Mouse (Mus musculus): ENCODE measurements at regions not wholly inside any gene's neighbourhood (a gene's known extent, or its start where the extent isn't known, plus 50 kb on each side); places are given as distances from the start of the nearest gene placed in this dataset. TPM values are rescaled to one million over a fixed set of nuclear protein-coding genes. Genes with fewer than 3 reads are reported as not detected.

DNA sequence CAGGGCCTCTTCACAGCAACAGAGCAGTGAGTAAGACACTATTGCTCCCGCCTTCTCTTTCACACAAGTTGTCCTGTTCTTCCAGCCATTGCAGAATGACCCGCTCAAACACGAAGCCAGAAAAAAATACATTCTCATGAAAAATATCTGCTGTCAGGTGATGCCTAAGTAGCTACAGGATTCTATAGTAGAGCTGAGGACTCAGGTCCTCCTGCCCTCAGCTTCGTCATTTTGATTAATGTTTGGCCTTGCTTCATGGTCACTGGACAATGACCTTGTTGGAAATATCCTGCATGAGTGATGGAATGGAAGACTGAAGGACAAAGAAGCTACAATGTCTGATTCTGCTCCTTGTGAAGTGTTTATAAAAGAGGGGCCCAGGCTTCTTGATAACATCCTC, 52.4 kb upstream of the Klf12 start:
- 92% methylated on average over 4 of the region's 4 CpGs for WGBS
- ATAC-seq: no peak
- Histone ChIP-seq H3K27me3 (replicated peaks; ENCODE audit: control insufficient read depth, insufficient read depth, low read length) (no peaks in the 10 kb centered on the region), H3K4me2 (replicated peaks; ENCODE audit: low read depth) (no peak overlapping the region), H3K9me3 (ENCODE audit: control insufficient read depth) (no peaks in the 10 kb centered on the region), H3K27ac (ENCODE audit: low read depth, low read length) (no peak overlapping the region), H3K36me3 (ENCODE audit: control insufficient read depth, insufficient read depth) (no peaks in the 10 kb centered on the region), H3K9ac (ENCODE audit: low read depth, low read length) (no peak overlapping the region), H3K4me1 (replicated peaks; ENCODE audit: control insufficient read depth, insufficient read depth, low read length) (no peaks in the 10 kb centered on the region), H3K4me3 (ENCODE audit: low read depth, low read length) (no peak overlapping the region)
- no peak for TF ChIP-seq CTCF (IDR thresholded peaks at IDR 0.05; ENCODE audit: low read depth)

Small RNA genes lying in the stretch of these regions (microRNA-seq; reads per million reads assigned to microRNA genes)
- gene Gm22401: not detected
